In the genomic region with DNA sequence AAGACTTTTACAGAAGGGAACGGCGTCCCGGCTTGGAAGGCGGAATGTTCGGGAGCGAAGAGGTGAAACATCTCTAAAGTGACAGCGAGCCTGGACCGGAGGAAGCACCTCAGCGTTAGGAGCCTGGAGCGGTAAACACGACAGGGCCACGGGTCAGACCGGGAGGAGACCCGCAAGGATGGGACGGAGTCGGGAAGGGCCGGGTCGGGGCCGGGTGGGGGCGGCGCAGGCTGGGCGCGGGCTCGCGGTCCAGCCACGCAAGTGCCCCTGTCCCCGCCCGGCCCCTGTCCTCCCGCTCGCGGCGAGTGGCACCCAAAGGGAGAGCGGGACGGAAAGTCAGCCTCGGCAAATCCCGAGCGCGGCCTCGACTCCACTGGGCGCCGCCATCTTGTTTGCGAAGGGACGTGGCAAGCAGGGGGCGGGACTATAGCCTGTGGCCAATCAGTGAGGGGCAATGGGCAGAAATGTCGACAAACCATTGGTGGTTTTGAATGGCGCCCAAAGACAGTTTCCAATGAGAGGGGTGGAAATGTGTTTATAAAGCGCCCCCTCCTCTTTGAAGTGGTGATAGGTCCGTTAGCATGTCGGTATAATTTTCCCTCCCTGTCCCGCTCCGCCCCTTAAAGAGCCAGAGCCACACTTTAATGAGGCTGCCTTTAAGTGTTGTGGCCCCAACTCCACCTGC, we compare ENCODE assay signal across 8 mouse cellular contexts. TPM values are rescaled to one million over a fixed set of nuclear protein-coding genes. Genes with fewer than 3 reads are reported as not detected.
DNase-seq lines count a peak whose midpoint lies in the region; ATAC-seq lines count a peak whose summit lies in the region.

Gene Gm49380 (minus strand): TSS at position 396 of the 685 bp plus-strand sequence.
Gene Rnf26 (minus strand): TSS at position 413 of the 685 bp plus-strand sequence.

- ATAC-seq in inflammation-experienced regulatory T-cells, adult 6 months: peak; percentile 99
- peak; percentile 91 for ATAC-seq in megakaryocyte-erythroid progenitor cell, adult 5-6 weeks (replicated peaks; ENCODE audit: low FRiP score, low TSS enrichment, poor library complexity, severe bottlenecking)

- intact Hi-C loops in gastrocnemius, postnatal 14 days (cut with DNase I; ENCODE audit: low total_unique reads): no loop called here
- intact Hi-C loops in left cerebral cortex, postnatal 10 days (cut with DNase I): no loop called here

- peak; percentile 97 to 99 for DNase-seq in adrenal gland, adult (ENCODE audit: inconsistent age in 2 of 2, low spot score in 1 of 2)
- DNase-seq in embryo, embryonic 10.5 days (ENCODE audit: low spot score): peak; percentile 99
- DNase-seq in gastrocnemius, postnatal 14 days: peak; percentile 96
- DNase-seq in left cerebral cortex, postnatal 10 days (ENCODE audit: extremely low spot score in 1 of 2, low spot score in 2 of 2): peak; percentile 97 to 98
- peak; percentile 93 for DNase-seq in right cerebral cortex, postnatal 25 days
- peak; percentile 94 to 96 for DNase-seq in urinary bladder, postnatal 4 days (ENCODE audit: low spot score in 2 of 2)

RNA-seq across cellular contexts. Expression of gene Gm49380, which starts in this region (rescaled TPM):
- 1 to 10 TPM in 1 of 2 experiments, under 1 TPM in 1; 0.23 to 1.2 TPM for total RNA-seq in gastrocnemius, postnatal 14 days (2021)
- not detected for polyA plus RNA-seq in inflammation-experienced regulatory T-cells, adult 6 months (2017; shearing (Covaris generic))
- not detected for total RNA-seq in left cerebral cortex, postnatal 10 days (2021)
- total RNA-seq in megakaryocyte-erythroid progenitor cell, adult 5-6 weeks (2014; fragmentation: Nextera tagmentation): not detected in 2 replicates
- not detected in 2 replicates for total RNA-seq in megakaryocyte-erythroid progenitor cell, adult 5-6 weeks (2017)

RNA-seq across cellular contexts. Expression of gene Rnf26, which starts in this region (rescaled TPM):
- 1 to 10 TPM; 6.4 to 8.4 TPM for total RNA-seq in gastrocnemius, postnatal 14 days (2021)
- 1 to 10 TPM; 3.9 to 8.2 (median 6.0) TPM for polyA plus RNA-seq in inflammation-experienced regulatory T-cells, adult 6 months (2017; shearing (Covaris generic))
- total RNA-seq in left cerebral cortex, postnatal 10 days (2021): 10 to 100 TPM; 30.1 to 33.4 TPM
- total RNA-seq in megakaryocyte-erythroid progenitor cell, adult 5-6 weeks (2014; fragmentation: Nextera tagmentation): 46.0 and 52.5 TPM in 2 replicates
- 13.5 and 20.9 TPM in 2 replicates for total RNA-seq in megakaryocyte-erythroid progenitor cell, adult 5-6 weeks (2017)

Comparison
In these comparisons a context has a peak if more than half of its experiments do, and no peak if none do; other contexts are left out.
1. Peak in every context shown above with its lines: DNase-seq and ATAC-seq.